Mouse (Mus musculus): ENCODE data around the gene Fxyd7. TPM values are rescaled to one million over a fixed set of nuclear protein-coding genes. Genes with fewer than 3 reads are reported as not detected.
A peak's percentile ranks its signal among the peaks of the same experiment; 100 is the strongest.

Fxyd7 gene
- polyA plus RNA-seq, 2 experiments from 2014 or later = not detected

DNA sequence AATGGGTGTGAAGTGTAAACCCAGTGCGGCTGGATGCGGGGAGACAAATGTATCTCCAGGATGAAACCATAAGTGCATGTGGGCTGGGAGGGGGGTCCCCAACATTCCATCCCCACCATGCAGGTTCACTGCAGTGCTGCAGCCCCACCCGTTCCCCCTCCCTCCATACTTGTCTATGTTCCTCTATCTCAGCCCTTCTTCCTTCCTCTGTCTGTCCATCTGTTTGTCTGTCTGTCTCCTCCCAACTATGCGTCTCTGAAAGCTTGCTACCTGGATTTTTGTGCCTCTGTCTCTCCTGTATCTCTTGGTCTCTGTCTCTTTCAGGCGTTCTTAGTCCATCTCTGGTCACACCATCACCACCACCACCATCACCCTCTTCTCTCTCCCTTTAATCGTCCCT, 780 bp downstream of the Fxyd7 start:
- no peak for ATAC-seq

DNA sequence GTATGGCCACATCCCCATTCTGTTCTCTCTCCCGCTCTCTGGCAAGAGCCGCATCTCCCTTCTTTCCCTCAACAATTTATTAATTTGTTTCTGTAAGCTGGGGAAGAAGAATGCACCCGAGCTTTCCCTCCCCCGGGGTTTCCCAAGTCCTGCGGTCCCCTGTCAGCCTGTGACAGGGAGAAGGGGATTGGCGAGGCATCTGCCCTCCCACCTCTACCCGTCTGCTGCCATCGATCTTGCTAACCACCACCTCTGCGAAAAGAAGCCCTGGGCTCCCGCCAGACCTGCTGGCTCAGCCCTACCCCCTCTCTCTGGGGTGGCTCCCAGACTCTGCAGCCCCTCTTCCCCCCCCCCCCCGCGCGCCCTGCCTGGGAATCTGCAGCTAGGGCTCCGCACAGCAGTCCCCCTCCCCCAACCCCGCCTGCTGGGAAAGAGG, 1.4 kb downstream of the Fxyd7 start:
- ATAC-seq = no peak

DNA sequence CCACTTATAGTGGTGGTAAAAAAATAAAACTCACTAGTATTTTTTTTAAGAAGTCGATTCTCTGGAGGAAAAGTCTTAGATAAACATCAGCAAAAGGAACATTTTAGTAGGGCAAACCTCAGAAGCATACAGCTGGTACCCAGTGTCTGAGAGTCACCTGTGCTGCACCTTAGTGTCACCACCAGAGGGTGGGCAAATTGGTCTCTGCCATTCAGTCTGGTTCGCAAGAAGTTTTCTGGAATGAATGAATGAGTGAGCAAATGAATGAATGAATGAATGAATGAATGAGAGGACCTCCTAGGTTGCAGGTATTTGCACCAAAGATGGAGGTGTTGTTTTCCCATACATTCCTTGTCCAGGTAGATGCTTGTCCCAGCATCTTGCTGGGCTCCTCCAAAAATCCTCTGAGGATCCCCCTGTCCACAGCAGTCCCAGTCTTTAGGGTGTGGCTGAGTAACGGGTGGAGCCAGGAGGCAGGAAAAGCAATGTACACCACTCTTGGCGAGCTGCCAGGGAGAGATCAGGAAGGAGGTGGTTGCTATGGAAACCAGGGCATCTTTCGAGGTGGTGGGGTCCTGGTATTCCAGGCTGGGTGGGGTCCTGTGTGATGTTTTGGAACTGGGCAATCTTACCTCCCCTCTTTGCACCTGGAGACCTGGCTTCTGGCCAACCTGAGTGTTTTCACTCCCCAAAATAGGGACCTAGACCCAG, 2.0 kb downstream of the Fxyd7 start:
- no peak for ATAC-seq

DNA sequence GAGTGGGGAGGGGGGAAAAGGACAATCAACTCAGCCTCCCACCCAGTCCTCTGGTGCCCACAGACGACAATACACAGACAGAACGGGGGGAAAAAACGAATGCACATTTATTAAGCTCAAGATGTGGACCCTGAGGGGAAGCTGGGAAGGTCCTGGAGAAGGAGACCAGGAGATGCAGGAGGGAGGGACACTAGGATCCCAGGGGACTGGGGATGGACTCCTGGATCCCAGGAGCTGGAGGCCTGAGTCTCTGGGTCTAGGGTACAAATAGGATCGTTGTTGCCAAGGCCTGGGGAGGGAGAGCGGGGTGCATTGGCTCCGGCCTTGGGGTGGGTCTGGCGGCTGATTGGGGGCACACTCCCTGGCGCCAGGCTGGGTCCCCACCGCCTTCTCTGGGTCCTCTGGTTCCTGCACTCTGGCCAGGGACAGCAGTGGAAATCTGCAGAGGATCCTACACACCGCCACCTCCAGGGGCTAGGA, 8.8 kb downstream of the Fxyd7 start, which contains the start of gene Fxyd5:
Fxyd5 (minus strand) TSS at position 51 of the 480 bp plus-strand sequence.
- no peak for ATAC-seq

DNA sequence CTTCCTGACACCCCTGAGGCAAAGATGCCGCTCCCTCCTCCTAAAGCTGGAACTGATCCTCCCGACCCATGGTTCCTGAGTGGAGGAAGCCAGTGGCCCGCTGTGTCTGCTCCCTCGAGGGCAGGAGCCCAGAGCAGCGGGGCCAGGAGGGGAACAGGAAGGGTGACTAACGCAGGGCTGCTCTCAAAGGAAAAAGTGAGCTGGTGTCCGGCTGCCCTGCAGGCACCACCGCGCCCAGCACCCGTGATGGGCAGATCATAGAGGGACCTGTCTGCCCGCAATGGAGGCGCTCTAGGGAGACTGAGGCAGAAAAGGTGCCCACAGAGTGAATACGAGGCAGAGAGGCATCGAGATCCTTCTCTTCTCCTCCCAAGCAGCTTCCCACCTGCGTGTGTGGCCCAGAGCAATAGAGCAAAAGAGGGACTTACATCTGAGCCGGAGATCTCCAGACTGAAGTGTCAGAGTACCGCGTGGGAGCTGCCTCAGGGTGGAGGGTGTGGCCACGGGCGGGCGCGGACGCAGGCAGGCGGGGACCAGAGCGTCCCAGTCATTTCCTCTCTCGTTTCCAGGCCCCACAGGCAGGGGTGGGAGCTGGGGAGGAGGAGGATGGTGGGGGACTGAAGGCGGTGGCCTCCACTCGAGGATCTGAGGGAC, 9.5 kb downstream of the Fxyd7 start:
- peak; percentile 83 for ATAC-seq

DNA sequence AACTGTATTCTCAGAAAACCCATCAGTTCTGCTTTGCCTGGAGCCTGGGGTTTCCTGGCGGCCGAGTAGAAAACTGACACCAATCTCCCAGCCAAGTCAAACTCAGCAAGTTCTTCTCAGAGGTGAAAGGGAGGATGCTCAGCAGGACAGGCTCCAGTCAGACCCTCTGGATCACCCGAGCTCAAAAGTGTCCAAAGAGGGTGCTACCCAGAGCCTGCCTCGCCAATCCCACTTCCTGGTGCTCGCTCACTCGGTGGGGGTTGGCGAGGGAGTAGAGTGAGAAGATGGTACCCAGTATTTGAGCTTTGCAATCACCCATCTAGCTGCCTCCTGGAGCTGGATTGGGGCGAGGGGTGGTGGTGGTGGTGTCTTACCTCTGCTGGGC, 10.3 kb downstream of the Fxyd7 start:
- peak; percentile 4 for ATAC-seq

DNA sequence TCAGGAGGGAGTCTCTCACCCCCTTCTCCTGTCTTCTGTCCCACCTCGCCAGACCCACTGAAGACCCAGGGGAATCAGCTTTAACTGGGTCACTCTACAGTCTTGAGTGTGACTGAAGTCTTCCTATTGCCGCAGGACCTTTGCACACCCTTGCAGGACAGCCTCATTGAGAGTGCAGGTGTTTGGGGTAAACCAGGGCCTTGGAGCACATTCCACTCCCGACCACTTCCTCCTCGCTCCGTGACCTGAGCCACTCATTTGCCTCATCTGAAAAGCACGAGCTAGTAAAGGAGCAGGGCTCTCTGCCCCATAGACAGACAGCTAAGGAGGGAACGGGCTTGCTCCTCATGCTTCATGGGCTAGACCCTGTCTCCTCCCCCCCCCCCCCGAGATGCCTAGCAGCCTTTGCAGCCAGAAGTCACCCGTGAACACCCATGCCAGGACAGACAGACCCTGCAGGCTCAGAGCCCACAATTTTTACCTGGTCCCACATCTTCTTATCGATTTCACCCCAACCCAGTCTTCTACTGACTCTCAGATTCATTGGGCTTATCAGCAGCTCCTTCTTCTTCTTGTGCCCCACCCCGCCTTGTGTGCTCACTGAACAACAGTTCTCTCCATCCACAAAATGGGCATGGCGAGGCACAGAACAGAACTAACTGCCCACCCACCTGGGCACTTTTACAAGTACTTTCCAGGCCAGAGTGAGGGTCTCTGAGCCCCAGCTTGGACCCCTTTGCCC, 10.8 kb downstream of the Fxyd7 start:
- ATAC-seq = no peak

DNA sequence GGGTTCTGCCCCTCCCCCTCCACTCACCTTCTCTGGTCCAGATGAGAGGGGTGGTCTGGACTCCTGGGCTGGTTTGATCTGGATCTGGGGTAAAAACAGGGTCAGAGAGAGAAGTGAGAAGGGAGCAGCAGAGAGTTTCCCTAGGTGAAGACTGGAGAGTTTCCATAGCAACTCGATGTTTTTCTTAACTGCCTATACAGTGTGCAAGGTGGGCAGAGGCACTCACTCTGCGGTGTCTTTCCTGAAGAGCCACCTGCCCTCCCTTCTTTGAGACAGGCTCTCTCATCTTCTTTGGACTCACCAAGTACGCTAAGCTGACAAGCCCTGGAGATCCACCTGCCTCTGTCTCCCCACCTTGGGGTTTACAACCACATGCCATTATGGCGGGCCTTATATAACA, 12.3 kb downstream of the Fxyd7 start:
- no peak for ATAC-seq

DNA sequence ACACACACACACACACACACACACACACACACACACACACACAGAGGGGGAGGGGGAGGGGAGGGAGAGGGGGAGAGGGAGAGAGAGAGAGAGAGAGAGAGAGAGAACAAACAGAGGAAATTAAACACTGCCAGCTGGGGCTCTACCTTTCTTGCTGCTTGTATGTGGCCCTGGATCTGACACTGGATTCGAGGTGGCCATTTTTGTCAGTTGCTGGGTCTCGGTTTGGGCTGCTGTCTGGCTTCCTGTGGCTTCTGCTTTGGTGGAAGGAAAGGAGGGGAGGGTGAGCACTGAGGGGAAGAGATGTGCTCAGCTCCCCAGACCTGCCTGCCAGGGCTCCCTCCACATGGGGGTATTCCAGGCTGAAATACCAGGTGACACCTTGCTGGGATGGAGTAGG, 13.6 kb downstream of the Fxyd7 start:
- peak; percentile 37 for ATAC-seq

DNA sequence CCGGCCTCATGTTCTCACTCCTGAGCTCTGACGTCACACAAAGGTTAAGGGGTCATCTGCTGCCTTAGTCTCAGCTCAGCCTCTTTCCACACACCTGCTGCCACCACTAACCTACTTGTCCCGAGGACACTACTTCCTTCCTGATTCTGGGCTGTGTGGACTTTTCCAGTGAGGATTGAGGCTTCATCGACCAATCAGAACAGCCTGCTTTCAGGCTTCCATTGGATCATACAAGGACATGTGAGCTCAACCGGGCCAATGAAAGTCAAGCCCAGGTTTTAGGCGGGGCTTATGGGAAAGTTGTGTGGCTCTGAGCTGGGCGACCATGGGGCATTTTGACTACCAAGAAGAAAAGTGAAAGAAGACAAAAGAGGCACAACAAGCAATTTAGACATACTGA, 14.3 kb downstream of the Fxyd7 start:
- ATAC-seq = peak; percentile 5

DNA sequence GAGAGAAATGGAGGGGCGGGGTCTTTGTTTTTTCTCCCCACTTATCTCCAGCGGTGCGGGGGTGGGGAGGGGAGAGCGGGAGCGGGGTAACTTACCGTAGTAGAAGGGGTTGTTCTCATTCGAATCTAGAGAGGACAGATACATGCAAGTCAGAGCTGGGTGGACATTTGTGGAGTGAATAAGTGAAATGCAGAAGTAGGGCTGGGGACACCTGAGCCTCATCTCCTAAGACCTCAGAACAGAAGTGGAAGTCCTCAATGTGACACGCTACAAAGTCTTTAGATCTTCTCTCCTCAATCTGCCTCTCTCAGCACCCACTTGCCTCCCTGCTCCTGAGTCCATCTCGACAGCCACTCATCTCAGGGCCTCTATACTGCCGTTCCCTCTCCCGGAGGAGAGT, 16.0 kb downstream of the Fxyd7 start:
- ATAC-seq = no peak

DNA sequence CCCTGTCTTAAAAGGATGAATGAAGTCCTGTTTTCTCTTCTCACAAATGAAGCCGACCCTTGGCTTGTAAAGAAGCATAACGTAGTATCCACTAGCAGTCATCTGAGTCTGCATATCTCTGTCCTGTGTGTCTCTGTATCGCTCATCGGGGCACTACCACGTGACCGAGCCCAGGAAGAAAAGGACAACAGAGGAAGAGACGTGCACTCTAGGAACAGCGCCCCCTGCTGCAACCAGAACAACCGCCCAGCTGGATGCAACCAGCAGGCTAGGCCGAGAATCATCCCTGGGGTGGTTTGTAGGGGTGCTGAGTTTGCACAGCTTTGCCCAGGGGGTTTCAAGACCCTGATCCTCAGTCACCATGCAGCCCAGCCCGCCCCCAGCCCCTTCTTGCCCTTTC, 16.5 kb downstream of the Fxyd7 start:
- peak; percentile 40 for ATAC-seq

DNA sequence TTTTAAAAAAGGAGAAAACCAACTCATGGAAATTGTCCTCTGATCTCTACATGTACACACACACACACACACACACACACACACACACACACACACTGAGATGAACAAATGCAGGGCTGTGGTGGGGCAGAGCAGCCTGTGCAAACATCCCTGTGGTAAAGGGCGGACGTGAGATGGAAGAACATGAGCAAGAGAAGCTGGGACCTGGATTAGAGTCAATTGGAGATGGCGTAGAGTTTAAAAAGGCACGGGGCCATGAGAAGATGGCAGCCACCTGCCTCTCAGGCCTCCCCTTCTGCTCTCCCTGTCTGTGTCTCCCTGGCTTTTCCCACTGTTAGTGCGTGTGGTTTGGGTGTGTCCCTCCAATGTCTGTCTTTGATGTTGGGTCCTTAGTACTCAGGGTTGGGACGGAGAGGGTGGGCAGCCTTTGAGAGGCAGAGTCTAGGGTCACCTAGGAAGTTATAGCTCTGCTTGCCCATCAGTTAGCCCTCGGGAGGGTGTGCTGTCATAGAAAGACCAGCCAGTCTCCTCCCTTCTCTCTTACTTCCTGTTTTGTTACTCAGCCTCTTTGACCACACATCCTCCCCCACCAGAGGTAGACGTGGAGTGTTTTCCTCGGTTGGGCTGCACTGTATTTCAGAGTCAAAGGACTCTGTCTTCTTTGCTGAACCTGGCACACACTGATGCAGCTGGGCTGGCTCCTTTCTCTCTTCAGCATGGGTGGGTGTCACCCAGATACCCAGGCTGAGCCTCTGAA, 17.7 kb downstream of the Fxyd7 start:
- ATAC-seq = peak; percentile 75

DNA sequence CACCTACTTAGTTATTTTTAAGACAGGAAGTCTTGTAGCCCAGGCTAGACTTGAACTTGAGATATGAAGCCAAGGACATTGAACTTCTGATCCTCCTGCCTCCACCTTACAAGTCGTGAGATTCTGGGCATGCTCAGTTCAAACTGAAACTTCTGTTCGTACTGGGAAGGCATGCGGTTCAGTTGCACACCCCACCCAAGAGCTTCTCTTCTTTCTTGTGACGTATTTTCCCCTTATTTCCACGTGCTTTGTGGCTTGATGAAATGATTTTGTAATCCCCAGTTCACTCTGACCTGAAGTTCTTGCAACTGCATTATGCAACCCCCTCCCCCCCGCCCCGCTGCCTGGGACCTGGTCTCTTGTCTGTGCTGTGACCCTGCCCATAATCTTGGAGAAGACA, 19.5 kb downstream of the Fxyd7 start:
- peak; percentile 18 for ATAC-seq

DNA sequence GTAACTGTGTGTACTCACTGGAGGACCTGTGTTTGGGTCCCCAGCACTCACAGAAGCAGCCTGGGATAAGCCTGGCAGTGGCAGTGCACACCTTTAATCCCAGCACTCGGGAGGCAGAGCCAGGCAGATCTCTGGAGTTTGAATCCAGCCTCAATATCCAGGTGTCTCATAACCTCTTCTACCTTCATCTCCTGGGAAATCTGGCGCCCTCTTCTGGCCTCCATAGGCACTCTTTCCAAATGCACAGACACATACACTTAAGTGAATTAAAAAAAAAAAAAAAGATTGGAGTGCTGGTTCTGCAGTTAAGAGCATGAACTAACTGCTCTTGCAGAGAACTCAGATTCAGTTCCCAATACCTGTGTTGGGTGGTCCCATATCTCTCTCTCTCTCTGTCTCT, 20.6 kb downstream of the Fxyd7 start:
- no peak for ATAC-seq

DNA sequence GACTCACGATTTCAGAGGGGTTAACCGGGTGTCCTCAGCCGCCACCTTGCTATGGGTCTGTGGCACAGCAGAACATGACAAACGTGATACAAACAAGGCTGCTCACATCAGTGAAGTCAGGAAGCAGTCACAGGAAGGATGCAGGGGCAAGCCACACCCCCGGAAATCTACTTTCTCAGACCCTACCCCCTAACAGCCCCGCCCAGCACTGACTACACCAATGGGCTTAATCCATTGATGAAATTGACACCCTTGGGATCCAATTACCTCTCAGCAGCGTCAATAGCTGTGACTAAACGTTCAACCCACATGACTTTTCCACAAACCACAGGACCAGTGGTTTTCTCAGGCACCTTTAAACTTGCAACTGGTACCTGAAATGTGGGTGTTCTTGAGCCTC, 22.7 kb downstream of the Fxyd7 start:
- ATAC-seq = no peak

DNA sequence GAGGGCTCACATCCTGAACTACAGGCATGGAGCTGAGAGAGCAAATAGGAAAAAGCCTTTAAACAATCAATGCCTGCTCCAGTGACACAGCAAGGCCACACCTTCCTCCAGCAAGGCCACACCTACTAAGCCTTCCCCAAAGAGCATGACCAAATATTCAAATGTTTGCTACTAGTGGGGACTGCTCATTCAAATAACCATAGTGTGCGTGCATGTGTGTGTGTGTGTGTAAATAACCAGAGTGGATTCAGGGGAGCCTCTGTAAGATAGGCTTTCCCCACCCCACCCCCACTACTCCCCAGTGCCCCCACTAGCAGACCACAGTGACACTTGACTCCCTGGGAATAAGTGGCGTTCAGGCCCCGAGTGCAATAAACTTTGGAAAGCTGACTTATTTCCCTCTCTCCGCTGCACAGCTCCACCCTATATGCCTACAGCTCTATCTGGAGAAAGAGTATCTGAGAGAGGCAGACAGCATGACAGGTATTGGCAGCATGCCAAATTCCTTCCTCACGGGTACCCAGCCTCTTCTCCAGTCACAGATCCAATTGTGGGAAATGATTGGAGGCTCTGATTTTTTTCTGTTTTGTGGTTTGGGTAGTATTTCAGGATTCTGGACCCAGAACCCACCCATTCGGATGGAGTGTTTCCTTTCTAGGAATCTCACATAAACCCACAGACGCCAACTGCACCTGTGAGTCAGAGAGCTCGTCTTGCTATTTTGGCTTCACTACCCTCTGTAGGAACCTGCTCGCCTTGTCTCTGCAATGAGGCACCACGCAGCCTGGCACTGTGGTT, 34.0 kb downstream of the Fxyd7 start:
- ATAC-seq = no peak

DNA sequence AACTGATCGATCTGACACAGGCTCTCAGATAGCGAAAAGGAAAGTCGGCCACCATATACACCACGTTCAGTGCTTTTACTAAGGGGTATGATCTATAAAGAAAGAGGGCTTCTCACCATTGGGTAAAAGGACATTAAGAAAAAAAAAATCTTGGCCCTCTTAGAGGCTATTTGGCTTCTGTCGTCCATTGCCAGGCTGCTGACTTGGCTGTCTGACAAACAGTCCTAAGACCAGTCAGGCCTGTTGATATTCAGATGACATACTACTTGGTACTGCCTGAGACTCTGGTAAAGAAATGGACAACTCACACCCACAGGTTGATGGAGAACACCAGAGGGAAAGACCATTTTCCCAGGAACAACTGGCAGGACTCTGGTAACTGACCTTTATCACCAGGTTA, 38.3 kb downstream of the Fxyd7 start:
- ATAC-seq = no peak

DNA sequence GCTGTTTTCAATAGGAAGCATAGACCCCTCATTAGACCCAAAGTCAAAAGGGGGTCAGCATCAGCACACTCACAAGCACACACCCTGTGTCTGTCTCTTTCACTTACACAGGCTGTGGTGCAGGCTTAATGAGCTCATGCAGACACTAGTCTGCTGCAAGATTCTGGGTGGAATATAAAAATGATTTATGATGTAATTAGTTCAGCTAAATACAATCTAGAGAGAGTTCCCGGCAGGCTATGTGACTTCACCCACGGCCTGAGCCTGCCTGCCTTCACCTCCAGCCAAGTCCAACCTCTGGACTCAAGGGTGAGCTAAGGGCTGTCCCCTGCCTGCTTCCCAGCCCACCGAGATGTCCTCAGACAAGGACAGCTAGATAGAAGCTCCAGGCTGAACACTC, 42.4 kb downstream of the Fxyd7 start:
- no peak for ATAC-seq

DNA sequence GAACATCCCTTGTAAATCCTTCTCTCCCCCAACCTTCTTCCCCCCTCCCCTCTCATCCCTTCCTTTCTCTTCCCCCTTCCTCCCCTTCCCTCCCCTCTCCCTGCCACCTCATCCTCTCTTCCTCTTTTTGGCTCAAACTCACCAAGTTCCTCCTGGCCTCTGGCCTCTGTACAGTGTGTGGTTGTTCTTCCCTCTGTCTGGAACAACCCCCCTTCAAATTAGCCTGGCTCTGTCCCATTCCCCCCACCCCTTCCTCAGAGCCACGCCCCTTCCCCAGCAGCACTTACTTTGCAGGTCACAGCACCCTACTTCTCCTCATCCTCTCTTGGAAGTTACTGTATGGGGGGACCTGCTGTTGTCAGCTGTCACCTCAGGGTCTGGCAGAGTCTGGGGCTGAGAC, 43.1 kb downstream of the Fxyd7 start:
- no peak for ATAC-seq

DNA sequence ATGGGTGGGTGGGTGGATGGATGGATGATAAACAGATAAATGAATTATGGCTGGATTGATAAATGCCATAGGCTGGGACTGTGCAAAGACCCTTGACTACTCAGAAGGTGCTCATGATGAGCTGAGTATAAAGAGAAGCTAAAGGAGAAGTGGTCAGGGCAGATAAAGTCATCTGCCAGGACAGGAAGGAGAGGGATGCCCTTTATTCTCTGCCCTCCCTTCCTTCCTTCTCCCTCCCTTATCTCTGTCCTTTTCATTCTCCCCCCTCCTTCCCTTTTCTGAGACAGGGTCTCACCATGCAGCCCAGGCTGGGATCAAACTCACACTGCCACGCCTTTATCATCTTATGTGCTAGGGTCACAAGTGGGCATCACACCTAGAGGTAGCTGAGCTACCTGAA, 43.5 kb downstream of the Fxyd7 start:
- no peak for ATAC-seq

DNA sequence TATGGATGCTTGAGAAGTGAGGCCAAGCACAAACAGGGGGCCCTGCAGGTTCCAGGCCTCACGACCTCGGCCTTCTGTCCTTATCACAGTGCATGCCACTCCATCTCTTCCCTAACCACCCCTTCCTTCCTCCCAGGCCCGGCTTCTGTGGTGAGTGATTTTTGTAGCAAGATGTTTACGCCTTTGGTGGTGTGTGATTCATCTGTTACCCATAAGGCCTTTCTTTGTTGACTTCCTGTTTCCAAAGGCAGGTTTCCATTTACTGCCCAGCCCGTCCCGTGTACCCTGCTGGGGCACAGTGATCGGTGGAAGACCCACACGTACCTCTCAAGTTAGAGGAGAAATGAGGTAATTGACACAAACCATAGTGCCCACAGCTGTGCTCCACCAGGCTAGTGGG, 48.6 kb downstream of the Fxyd7 start:
- peak; percentile 88 for ATAC-seq
